Mouse (Mus musculus) neural tube, embryonic 14.5 days (tissue): Measurements from ENCODE around the gene Anxa3. TPM values are rescaled to one million over a fixed set of nuclear protein-coding genes. Genes with fewer than 3 reads are reported as not detected.

Source experiments
- ATAC-seq: fragments of 200-750 bp; cut with Nextera tagmentation; 2 replicates; pipeline ENCODE4 v1.8.0; 2017; ENCODE audit warnings: low read depth, mild to moderate bottlenecking, moderate TSS enrichment, moderate library complexity
- H3K27ac ChIP-seq: fragments of 300-500 bp; sonication (generic); 2 replicates; pipeline ENCODE4 v1.5.1; 2014; ENCODE audit warnings: low read depth, mild to moderate bottlenecking, control low read depth, low read length, moderate library complexity, mixed read lengths
- H3K27me3 ChIP-seq: fragments of 300-500 bp; sonication (generic); 2 replicates; pipeline ENCODE4 v1.6.1; 2014; ENCODE audit warnings: low read length; ENCODE audit not compliant: control insufficient read depth, insufficient read depth
- H3K36me3 ChIP-seq: fragments of 300-500 bp; sonication (generic); 2 replicates; pipeline ENCODE4 v1.6.1; 2014; ENCODE audit warnings: low read length, mixed read lengths; ENCODE audit not compliant: control insufficient read depth, insufficient read depth
- H3K4me1 ChIP-seq: fragments of 300-500 bp; sonication (generic); 2 replicates; pipeline ENCODE4 v1.6.1; 2014; ENCODE audit warnings: low read length; ENCODE audit not compliant: control insufficient read depth, insufficient read depth
- H3K4me2 ChIP-seq: fragments of 300-500 bp; sonication (generic); 2 replicates; pipeline ENCODE4 v1.6.1; 2014; ENCODE audit warnings: mild to moderate bottlenecking, low read depth, low read length, control low read depth
- H3K4me3 ChIP-seq: fragments of 300-500 bp; sonication (generic); 2 replicates; pipeline ENCODE4 v1.5.1; 2014; ENCODE audit warnings: low read depth, low read length, control low read depth, mixed read lengths
- H3K9ac ChIP-seq: fragments of 300-500 bp; sonication (generic); replicated peaks from 2 replicates; pipeline ENCODE4 v1.6.1; 2014; ENCODE audit warnings: low read depth, mild to moderate bottlenecking, control low read depth, low read length, mixed read lengths
- H3K9me3 ChIP-seq: fragments of 300-500 bp; sonication (generic); 2 replicates; pipeline ENCODE4 v1.6.1; 2016; ENCODE audit warnings: low read length; ENCODE audit not compliant: control insufficient read depth
- WGBS: fragments of 180-500 bp; shearing (Covaris S2); extraction: QIAGEN DNeasy Blood & Tissue Kit; methylation state at CpG from one replicate; pipeline ENCODE4 v1.1.7; 2014; 5-methylcytosine and 5-hydroxymethylcytosine counted together
- polyA plus RNA-seq: library from polyadenylated mRNA; unstranded; fragments of >200 nt; fragmentation: Nextera tagmentation; extraction: Ambion mirVana; gene quantifications from 2 replicates; pipeline ENCODE4 v1.2.1, GENCODE M21; 2014

The Anxa3 gene
- polyA plus RNA-seq, 1 experiment from 2014 or later: 14.6 TPM

- Histone ChIP-seq H3K9ac (no peak overlapping the region), H3K4me3 (no peak overlapping the region), H3K4me2 (no peak overlapping the region), H3K36me3 (no peaks in the 10 kb centered on the region), H3K27ac (no peak overlapping the region), H3K4me1 (no peaks in the 10 kb centered on the region), H3K9me3 (no peaks in the 10 kb centered on the region), H3K27me3 (no peaks in the 10 kb centered on the region)
- ATAC-seq: no peak
- WGBS: 90% methylated on average over 4 of the region's 4 CpGs
Measured at GRCm38 (mm10) chr5:96867171-96867570, 74.0 kb downstream of the Anxa3 start.

- Histone ChIP-seq H3K4me1 (no peaks in the 10 kb centered on the region), H3K36me3 (no peaks in the 10 kb centered on the region), H3K4me2 (no peak overlapping the region), H3K9ac (no peak overlapping the region), H3K27me3 (no peaks in the 10 kb centered on the region), H3K4me3 (no peak overlapping the region), H3K9me3 (no peaks in the 10 kb centered on the region), H3K27ac (no peak overlapping the region)
- WGBS: 73% methylated on average over 6 of the region's 6 CpGs
- no peak for ATAC-seq
Measured at GRCm38 (mm10) chr5:96868893-96869292, 75.8 kb downstream of the Anxa3 start.

- Histone ChIP-seq H3K4me3 (no peak overlapping the region), H3K4me2 (no peak overlapping the region)
- ATAC-seq: no peak
Measured at GRCm38 (mm10) chr5:96870996-96871395, 77.9 kb downstream of the Anxa3 start.

GRCm38 (mm10) chr5:96878178-96878577 is 85.0 kb downstream of the Anxa3 start:
- WGBS: 100% methylated on average over 1 of the region's 1 CpGs
- no peak overlapping the region for H3K27ac ChIP-seq
- ATAC-seq: no peak

More at GRCm38 (mm10) chr5:96870996-96871395, 77.9 kb downstream of the Anxa3 start:
- Histone ChIP-seq H3K4me1 (no peaks in the 10 kb centered on the region), H3K27ac (no peak overlapping the region), H3K9ac (no peak overlapping the region), H3K9me3 (no peaks in the 10 kb centered on the region), H3K27me3 (no peaks in the 10 kb centered on the region), H3K36me3 (no peaks in the 10 kb centered on the region)
- 68% methylated on average over 12 of the region's 12 CpGs for WGBS

GRCm38 (mm10) chr5:96878851-96879540 is 85.9 kb downstream of the Anxa3 start:
- Histone ChIP-seq H3K9me3 (no peaks in the 10 kb centered on the region), H3K27me3 (no peaks in the 10 kb centered on the region), H3K36me3 (no peaks in the 10 kb centered on the region), H3K4me3 (no peak overlapping the region), H3K27ac (no peak overlapping the region), H3K4me2 (no peak overlapping the region), H3K9ac (no peak overlapping the region), H3K4me1 (no peaks in the 10 kb centered on the region)
- 94% methylated on average over 11 of the region's 11 CpGs for WGBS
- ATAC-seq: no peak

More at GRCm38 (mm10) chr5:96878178-96878577, 85.0 kb downstream of the Anxa3 start:
- no peaks in the 10 kb centered on the region for H3K36me3 ChIP-seq
- no peak overlapping the region for H3K4me3 ChIP-seq
- H3K9ac ChIP-seq: no peak overlapping the region
- H3K27me3 ChIP-seq: no peaks in the 10 kb centered on the region
- no peak overlapping the region for H3K4me2 ChIP-seq
- H3K4me1 ChIP-seq: no peaks in the 10 kb centered on the region
- H3K9me3 ChIP-seq: no peaks in the 10 kb centered on the region

GRCm38 (mm10) chr5:96880231-96880630 is 87.1 kb downstream of the Anxa3 start:
- H3K4me1 ChIP-seq: no peaks in the 10 kb centered on the region
- H3K9ac ChIP-seq: no peak overlapping the region
- 79% methylated on average over 5 of the region's 5 CpGs for WGBS
- H3K9me3 ChIP-seq: no peaks in the 10 kb centered on the region
- H3K4me3 ChIP-seq: no peak overlapping the region
- no peak overlapping the region for H3K4me2 ChIP-seq
- no peaks in the 10 kb centered on the region for H3K27me3 ChIP-seq
- no peak overlapping the region for H3K27ac ChIP-seq
- ATAC-seq: no peak
- no peaks in the 10 kb centered on the region for H3K36me3 ChIP-seq

GRCm38 (mm10) chr5:96881118-96881517 is 88.0 kb downstream of the Anxa3 start:
- Histone ChIP-seq H3K4me2 (no peak overlapping the region), H3K27ac (no peak overlapping the region), H3K36me3 (no peaks in the 10 kb centered on the region), H3K9ac (no peak overlapping the region), H3K4me1 (no peaks in the 10 kb centered on the region), H3K4me3 (no peak overlapping the region), H3K27me3 (no peaks in the 10 kb centered on the region), H3K9me3 (no peaks in the 10 kb centered on the region)
- ATAC-seq: no peak
- WGBS: 73% methylated on average over 3 of the region's 3 CpGs

GRCm38 (mm10) chr5:96881613-96882012 is 88.5 kb downstream of the Anxa3 start:
- no peak overlapping the region for H3K4me2 ChIP-seq
- no peak for ATAC-seq

GRCm38 (mm10) chr5:96885202-96885601 is 92.1 kb downstream of the Anxa3 start:
- Histone ChIP-seq H3K27ac (no peak overlapping the region), H3K27me3 (no peaks in the 10 kb centered on the region), H3K4me1 (no peaks in the 10 kb centered on the region), H3K4me2 (no peak overlapping the region), H3K9ac (no peak overlapping the region), H3K4me3 (no peak overlapping the region), H3K9me3 (no peaks in the 10 kb centered on the region), H3K36me3 (no peaks in the 10 kb centered on the region)
- ATAC-seq: no peak
- WGBS: 87% methylated on average over 7 of the region's 7 CpGs

More at GRCm38 (mm10) chr5:96881613-96882012, 88.5 kb downstream of the Anxa3 start:
- H3K9me3 ChIP-seq: no peaks in the 10 kb centered on the region
- 76% methylated on average over 3 of the region's 3 CpGs for WGBS
- H3K4me3 ChIP-seq: no peak overlapping the region
- H3K9ac ChIP-seq: no peak overlapping the region
- H3K27me3 ChIP-seq: no peaks in the 10 kb centered on the region
- no peak overlapping the region for H3K27ac ChIP-seq
- H3K4me1 ChIP-seq: no peaks in the 10 kb centered on the region
- H3K36me3 ChIP-seq: no peaks in the 10 kb centered on the region
